ENCODE assay signal across 16 mouse cellular contexts in the genomic region with DNA sequence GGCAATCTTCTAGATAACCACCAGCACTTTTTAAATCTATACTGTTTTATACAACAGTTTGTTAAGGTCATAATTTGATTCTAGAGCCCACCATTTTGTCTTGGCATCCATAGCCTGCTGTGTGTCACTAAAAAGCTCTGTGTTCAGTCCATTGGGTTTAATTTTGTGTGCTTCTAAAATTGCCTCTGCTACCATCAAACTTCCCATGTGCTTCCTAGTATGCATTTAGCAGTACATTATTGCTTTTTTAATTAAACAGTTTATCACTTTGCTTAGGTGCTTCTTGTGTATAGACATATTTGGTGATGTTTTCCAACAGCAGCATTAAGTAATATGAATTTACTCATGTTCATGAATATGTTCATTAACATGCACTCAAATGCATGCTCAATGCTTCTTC.
"Had no signal": no experiment of that assay in that cellular context is flagged by ENCODE, and none has a peak within 500 bp of the region (broad histone marks: within the 10 kb centered on the region; RNA-seq: fewer than 3 reads in every experiment).

No protein-coding gene starts in this region.

- H3K27me3 ChIP-seq: neural tube, embryonic 12.5 days; neural tube, embryonic 13.5 days; stomach, embryonic 15.5 days had no signal

- H3K27ac ChIP-seq: neural tube, embryonic 12.5 days; neural tube, embryonic 13.5 days; stomach, embryonic 15.5 days; stomach, postnatal 0 days had no signal

- H3K9me3 ChIP-seq: neural tube, embryonic 12.5 days; neural tube, embryonic 13.5 days; stomach, embryonic 15.5 days had no signal

- H3K4me2 ChIP-seq: neural tube, embryonic 12.5 days; neural tube, embryonic 13.5 days; stomach, embryonic 15.5 days had no signal

- H3K4me3 ChIP-seq: neural tube, embryonic 12.5 days; neural tube, embryonic 13.5 days; stomach, embryonic 15.5 days had no signal

- H3K9ac ChIP-seq: neural tube, embryonic 12.5 days; neural tube, embryonic 13.5 days; stomach, embryonic 15.5 days had no signal

- H3K36me3 ChIP-seq: neural tube, embryonic 12.5 days; neural tube, embryonic 13.5 days; stomach, embryonic 15.5 days had no signal

- DNase-seq: retina, postnatal 1 day; right cerebral cortex, adult 18-20 months; right cerebral cortex, postnatal 14 days; right cerebral cortex, postnatal 25 days; right cerebral cortex, postnatal 4 days; spleen, adult 18-20 months; thymus, adult 18-20 months; thymus, adult 2 months; thymus, postnatal 14 days; thymus, postnatal 25 days; thymus, postnatal 36 days; thymus, postnatal 4 days had no signal

- H3K4me1 ChIP-seq: neural tube, embryonic 12.5 days; neural tube, embryonic 13.5 days; stomach, embryonic 15.5 days had no signal
